Mouse (Mus musculus) midbrain, embryonic 14.5 days (tissue): ENCODE results near the gene Ttc25. TPM values are rescaled to one million over a fixed set of nuclear protein-coding genes. Genes with fewer than 3 reads are reported as not detected.
"Not testable (repeated sequence)": the region's sequence is repeated elsewhere in the genome, so short reads cannot be mapped to it uniquely, and the experiment has no call there.

Experiments used
- ATAC-seq: fragments of 200-750 bp; cut with Nextera tagmentation; 2 replicates; pipeline ENCODE4 v1.8.0; 2017; ENCODE audit warnings: moderate number of reproducible peaks, moderate library complexity; ENCODE audit not compliant: low FRiP score, low TSS enrichment
- DNase-seq: peaks from one replicate; pipeline ENCODE4 v3.0.0-alpha.2; 2015
- H3K27ac ChIP-seq: fragments of 300-500 bp; sonication (generic); replicated peaks from 2 replicates; pipeline ENCODE4 v1.5.1; 2014; ENCODE audit warnings: mild to moderate bottlenecking, low read depth, low read length, moderate library complexity
- H3K27me3 ChIP-seq: fragments of 300-500 bp; sonication (generic); 2 replicates; pipeline ENCODE4 v1.6.1; 2014; ENCODE audit warnings: low read length, control low read depth, mixed read lengths; ENCODE audit not compliant: control insufficient read depth, insufficient read depth
- H3K36me3 ChIP-seq: fragments of 300-500 bp; sonication (generic); 2 replicates; pipeline ENCODE4 v1.6.1; 2014; ENCODE audit warnings: low read length, control low read depth; ENCODE audit not compliant: control insufficient read depth, insufficient read depth
- H3K4me1 ChIP-seq: fragments of 300-500 bp; sonication (generic); 2 replicates; pipeline ENCODE4 v1.6.1; 2014; ENCODE audit warnings: mild to moderate bottlenecking, antibody characterized with exemption, low read length, control low read depth; ENCODE audit not compliant: control insufficient read depth, insufficient read depth
- H3K4me2 ChIP-seq: fragments of 300-500 bp; sonication (generic); 2 replicates; pipeline ENCODE4 v1.6.1; 2014; ENCODE audit warnings: mild to moderate bottlenecking, low read length, moderate library complexity
- H3K4me3 ChIP-seq: fragments of 300-500 bp; sonication (generic); replicated peaks from 2 replicates; pipeline ENCODE4 v1.5.1; 2014; ENCODE audit warnings: low read depth, low read length
- H3K9ac ChIP-seq: fragments of 300-500 bp; sonication (generic); replicated peaks from 2 replicates; pipeline ENCODE4 v1.6.1; 2014; ENCODE audit warnings: mild to moderate bottlenecking, low read length, moderate library complexity
- H3K9me3 ChIP-seq: fragments of 300-500 bp; sonication (generic); 2 replicates; pipeline ENCODE4 v1.6.1; 2016; ENCODE audit warnings: low read length, control low read depth, mixed read lengths; ENCODE audit not compliant: control insufficient read depth
- WGBS: fragments of 180-500 bp; shearing (Covaris S2); extraction: QIAGEN DNeasy Blood & Tissue Kit; methylation state at CpG from one replicate; pipeline ENCODE4 v1.1.7; 2014; 5-methylcytosine and 5-hydroxymethylcytosine counted together
- polyA plus RNA-seq: library from polyadenylated mRNA; unstranded; fragments of >200 nt; fragmentation: Nextera tagmentation; extraction: Ambion mirVana; gene quantifications from 2 replicates; pipeline ENCODE4 v1.2.1, GENCODE M21; 2014

Ttc25 gene
- polyA plus RNA-seq, 1 experiment from 2014 or later: 1.9 TPM

DNA sequence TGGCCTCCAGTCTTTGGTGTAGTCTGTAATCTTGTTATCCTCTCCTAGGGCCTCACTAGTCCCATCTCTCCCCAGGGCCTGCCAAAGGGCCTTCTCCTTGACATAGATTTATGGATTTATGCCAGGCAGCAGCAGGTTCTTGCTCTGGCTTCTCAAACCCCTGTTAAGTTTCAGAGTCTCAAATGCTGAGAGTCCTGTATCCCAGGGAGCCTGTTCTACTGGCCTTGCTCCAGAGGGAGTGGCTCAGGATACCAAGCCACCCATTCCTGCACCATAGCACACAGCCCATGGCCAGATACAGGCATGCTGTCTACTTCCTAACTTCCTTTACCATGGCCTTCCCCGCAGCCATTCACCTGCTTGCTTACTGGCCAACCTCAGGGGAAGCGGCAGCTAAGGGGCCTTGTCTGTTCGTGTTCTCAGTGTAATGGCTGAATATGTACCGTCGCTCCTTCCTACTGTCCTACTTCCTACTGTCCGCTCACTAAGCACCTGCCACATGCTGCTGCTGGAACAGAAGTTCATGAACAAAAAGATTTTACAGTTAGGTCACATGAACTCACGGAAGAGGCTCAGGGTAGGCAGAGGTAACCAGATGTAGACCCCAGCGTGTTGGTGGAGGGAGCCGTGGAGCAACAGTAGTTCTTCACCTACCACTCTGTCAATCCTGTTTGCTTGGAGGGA lies 33.9 kb downstream of the Ttc25 start:
- Histone ChIP-seq H3K27ac (no peak overlapping the region), H3K4me2 (no peak overlapping the region), H3K4me3 (no peak overlapping the region), H3K4me1 (peaks cover 10% of the 10 kb centered on the region), H3K27me3 (no peaks in the 10 kb centered on the region), H3K9ac (no peak overlapping the region), H3K9me3 (no peaks in the 10 kb centered on the region), H3K36me3 (peaks cover 57% of the 10 kb centered on the region)
- WGBS: 94% methylated on average over 9 of the region's 9 CpGs
- DNase-seq: no peak
- no peak for ATAC-seq

DNA sequence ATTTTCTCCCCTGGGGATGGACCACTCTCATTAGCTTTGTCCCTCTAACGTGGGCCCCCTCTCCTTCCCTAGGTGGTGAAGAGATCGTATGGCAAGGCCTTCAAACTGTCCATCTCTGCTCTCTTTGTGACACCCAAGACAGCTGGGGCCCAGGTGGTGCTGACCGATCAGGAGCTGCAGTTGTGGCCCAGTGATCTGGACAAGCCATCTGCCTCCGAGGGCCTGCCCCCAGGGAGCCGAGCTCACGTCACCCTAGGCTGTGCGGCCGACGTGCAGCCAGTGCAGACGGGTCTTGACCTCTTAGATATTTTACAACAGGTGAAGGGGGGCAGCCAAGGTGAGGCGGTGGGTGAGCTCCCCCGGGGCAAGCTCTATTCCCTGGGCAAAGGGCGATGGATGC lies 34.9 kb downstream of the Ttc25 start:
- ATAC-seq: no peak
- Histone ChIP-seq H3K27ac (no peak overlapping the region), H3K4me1 (peaks cover 7% of the 10 kb centered on the region), H3K4me2 (no peak overlapping the region), H3K9ac (no peak overlapping the region), H3K36me3 (peaks cover 67% of the 10 kb centered on the region), H3K4me3 (no peak overlapping the region), H3K27me3 (no peaks in the 10 kb centered on the region), H3K9me3 (no peaks in the 10 kb centered on the region)
- whole genome bisulfite sequencing: 90% methylated on average over 13 of the region's 13 CpGs
- no peak for DNase-seq

DNA sequence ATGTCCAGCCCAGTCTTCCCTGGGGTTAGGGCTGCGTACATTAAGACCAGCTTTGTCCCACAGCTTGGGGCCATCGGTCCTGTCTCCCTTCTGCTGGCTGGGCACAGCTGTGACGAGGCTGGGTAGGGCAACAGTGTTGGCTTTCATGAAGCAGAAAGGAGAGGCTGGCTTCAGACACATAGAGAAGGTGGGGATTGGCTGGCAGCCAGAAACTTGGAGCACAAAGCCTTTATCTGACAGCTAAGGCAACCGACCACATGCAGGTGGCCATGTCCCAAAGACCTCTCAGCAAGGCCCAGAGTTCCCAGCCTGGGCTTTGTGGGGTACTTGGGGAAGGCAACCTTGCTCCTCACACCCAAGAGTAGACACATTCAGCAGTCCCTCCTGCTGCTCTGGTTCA lies 36.3 kb downstream of the Ttc25 start:
- Histone ChIP-seq H3K4me2 (no peak overlapping the region), H3K36me3 (peaks cover 82% of the 10 kb centered on the region), H3K9me3 (no peaks in the 10 kb centered on the region), H3K9ac (no peak overlapping the region), H3K4me1 (no peaks in the 10 kb centered on the region), H3K27ac (no peak overlapping the region), H3K27me3 (no peaks in the 10 kb centered on the region), H3K4me3 (no peak overlapping the region)
- ATAC-seq (no peak), DNase-seq (peak; percentile 44)
- 63% methylated on average over 4 of the region's 4 CpGs for WGBS

DNA sequence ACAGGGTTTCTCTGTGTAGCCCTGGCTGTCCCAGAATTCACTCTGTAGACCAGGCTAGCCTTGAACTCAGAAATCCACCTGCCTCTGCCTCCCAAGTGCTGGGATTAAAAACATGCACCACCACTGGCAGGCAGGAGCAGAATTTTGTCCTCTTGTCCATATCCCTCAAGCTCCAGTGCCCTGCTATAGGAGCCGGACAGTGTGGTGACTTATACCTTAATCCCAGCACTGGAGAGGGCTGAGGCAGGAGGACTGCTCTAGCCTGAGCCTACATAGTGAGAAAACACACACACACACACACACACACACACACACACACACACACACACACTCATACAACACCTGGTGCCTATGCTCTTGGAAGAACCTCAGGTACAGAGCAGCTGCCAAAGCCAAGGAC lies 37.0 kb downstream of the Ttc25 start:
- H3K27ac ChIP-seq, H3K27me3 ChIP-seq, H3K4me2 ChIP-seq, H3K9ac ChIP-seq, H3K4me3 ChIP-seq, ATAC-seq, H3K9me3 ChIP-seq, DNase-seq, H3K4me1 ChIP-seq: not testable (repeated sequence)
- WGBS: 96% methylated on average over 1 of the region's 1 CpGs
- H3K36me3 ChIP-seq: peaks cover 88% of the 10 kb centered on the region

DNA sequence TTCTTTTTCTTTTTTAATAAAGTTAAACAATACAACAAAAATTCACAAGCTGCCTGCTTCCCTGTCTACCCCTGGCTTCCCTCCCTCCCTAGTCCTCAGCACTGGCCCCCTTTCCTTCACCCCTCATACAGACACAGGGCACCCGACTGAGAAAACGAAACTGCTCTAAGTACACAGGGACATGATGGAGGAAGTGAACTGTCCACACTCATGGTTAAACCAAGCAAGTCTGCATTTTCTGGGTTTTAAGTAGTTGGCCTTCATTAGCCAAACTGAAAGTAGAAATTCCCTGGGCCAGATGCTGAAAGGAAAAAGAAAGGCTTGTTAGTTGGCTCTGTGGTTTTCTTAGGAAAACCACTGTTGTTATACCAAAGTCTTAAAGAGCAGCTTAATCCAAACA lies 37.4 kb downstream of the Ttc25 start:
- DNase-seq (no peak), ATAC-seq (no peak)
- no peaks in the 10 kb centered on the region for H3K9me3 ChIP-seq
- H3K4me3 ChIP-seq: no peak overlapping the region
- 98% methylated on average over 2 of the region's 2 CpGs for WGBS
- H3K36me3 ChIP-seq: peaks cover 93% of the 10 kb centered on the region
- no peak overlapping the region for H3K9ac ChIP-seq
- no peak overlapping the region for H3K4me2 ChIP-seq
- no peaks in the 10 kb centered on the region for H3K27me3 ChIP-seq
- H3K27ac ChIP-seq: no peak overlapping the region
- no peaks in the 10 kb centered on the region for H3K4me1 ChIP-seq

DNA sequence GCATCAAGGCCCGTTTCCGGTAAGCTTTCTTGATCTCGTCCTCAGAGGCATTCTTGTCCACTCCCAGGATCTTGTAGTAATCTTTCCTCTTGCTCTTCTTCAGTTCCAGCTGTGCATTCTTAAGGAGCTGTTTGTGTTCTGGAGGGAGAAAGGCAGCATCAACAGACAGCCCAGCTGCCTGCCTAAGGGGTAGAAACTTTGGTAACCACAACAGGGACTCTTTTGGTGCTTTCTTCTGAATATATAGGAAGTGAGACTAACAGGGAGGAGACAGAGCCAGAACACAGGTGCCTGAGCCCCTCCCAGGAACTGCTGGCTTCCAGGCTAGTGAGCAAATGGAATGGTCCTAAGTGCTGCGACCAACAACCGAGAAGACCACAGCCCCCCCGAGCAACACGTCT lies 39.2 kb downstream of the Ttc25 start:
- no peak overlapping the region for H3K4me3 ChIP-seq
- WGBS: 93% methylated on average over 7 of the region's 7 CpGs
- peaks cover 98% of the 10 kb centered on the region for H3K36me3 ChIP-seq
- no peaks in the 10 kb centered on the region for H3K9me3 ChIP-seq
- H3K27ac ChIP-seq: no peak overlapping the region
- H3K27me3 ChIP-seq: no peaks in the 10 kb centered on the region
- no peak overlapping the region for H3K9ac ChIP-seq
- H3K4me1 ChIP-seq: no peaks in the 10 kb centered on the region
- no peak for ATAC-seq
- H3K4me2 ChIP-seq: no peak overlapping the region
- DNase-seq: no peak

DNA sequence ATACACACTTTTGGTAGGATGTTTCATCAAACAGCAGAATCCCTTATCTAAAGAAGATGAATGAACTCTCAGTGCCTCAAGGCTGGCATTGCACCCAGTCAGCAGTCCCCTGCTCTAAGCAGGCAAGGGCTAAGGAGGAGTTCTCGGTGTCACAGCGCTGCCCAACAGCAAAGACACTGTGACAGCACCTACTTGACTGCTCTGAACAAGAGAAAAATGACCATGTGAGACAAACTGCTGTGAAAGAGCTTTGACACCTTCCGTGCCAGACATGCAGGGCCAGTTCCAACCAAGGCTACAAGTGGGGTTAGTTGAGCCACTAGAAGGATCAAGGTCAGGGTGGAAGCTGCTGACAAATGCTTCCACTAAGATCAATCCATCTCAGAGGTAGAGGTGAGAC lies 39.7 kb downstream of the Ttc25 start:
- H3K27me3 ChIP-seq: no peaks in the 10 kb centered on the region
- peaks cover 100% of the 10 kb centered on the region for H3K36me3 ChIP-seq
- H3K4me2 ChIP-seq: no peak overlapping the region
- no peak for DNase-seq
- WGBS: 95% methylated on average over 3 of the region's 3 CpGs
- no peak overlapping the region for H3K9ac ChIP-seq
- H3K4me1 ChIP-seq: no peaks in the 10 kb centered on the region
- H3K9me3 ChIP-seq: no peaks in the 10 kb centered on the region
- H3K4me3 ChIP-seq: no peak overlapping the region
- H3K27ac ChIP-seq: no peak overlapping the region
- ATAC-seq: no peak

DNA sequence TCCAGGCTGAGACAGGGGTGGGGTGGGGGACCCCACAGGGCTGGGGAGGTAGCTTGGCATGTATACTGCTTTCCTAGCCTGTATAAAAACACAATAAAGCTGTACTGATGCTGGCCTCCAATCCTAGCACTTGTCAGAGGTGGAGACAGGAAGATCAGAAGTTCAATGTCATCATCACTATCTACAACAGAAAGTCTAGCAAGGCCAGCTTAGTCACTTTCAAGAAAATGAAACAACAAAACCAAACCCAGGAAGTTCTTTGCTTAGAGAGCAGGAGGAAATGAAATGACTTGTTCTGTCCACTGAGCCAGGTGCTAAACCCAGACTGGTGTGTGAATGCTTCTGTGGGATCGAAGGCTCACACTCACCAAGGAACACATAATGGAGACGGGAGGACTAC lies 43.1 kb downstream of the Ttc25 start:
- DNase-seq: no peak
- Histone ChIP-seq H3K36me3 (peaks cover 100% of the 10 kb centered on the region), H3K27me3 (no peaks in the 10 kb centered on the region), H3K4me3 (no peak overlapping the region), H3K27ac (no peak overlapping the region), H3K4me1 (no peaks in the 10 kb centered on the region), H3K4me2 (no peak overlapping the region), H3K9me3 (no peaks in the 10 kb centered on the region), H3K9ac (no peak overlapping the region)
- no peak for ATAC-seq
- WGBS: 98% methylated on average over 2 of the region's 2 CpGs

DNA sequence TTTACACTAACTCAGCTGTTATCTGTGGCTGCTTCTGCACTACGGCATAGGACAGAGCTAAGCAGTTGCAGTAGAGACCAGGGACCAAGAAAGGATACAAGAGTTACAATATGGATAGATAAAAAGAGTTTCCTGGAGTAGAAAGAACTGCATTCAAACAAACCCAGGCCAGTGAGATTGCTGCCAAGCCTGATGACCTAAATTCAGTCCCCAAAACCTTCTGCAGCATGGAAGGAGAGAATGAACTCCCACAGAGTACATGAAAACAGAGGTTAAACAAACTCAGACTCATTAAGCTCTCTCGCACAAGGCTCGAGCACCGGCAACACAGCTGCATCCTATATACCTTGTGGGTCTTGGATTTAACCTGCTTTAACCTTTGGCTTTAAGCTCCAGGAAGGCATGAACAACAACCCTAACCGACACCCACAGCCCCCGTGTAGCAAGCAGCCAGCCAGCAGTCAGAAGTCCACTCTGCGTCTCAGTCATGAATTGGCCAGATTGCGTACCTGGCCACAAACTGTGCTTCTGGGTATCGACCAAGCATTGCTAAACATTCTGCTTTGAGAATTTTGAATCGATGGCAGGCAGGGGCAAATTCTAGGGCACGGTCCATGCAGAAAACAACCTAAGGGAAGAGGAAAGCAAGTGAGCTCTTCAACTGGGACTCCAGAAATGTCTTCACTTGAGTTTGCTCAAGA lies 47.1 kb downstream of the Ttc25 start:
- H3K9ac ChIP-seq: no peak overlapping the region
- ATAC-seq: no peak
- no peak overlapping the region for H3K4me2 ChIP-seq
- H3K4me1 ChIP-seq: no peaks in the 10 kb centered on the region
- H3K9me3 ChIP-seq: no peaks in the 10 kb centered on the region
- peaks cover 100% of the 10 kb centered on the region for H3K36me3 ChIP-seq
- no peak overlapping the region for H3K27ac ChIP-seq
- no peak overlapping the region for H3K4me3 ChIP-seq
- no peaks in the 10 kb centered on the region for H3K27me3 ChIP-seq
- DNase-seq: no peak
- WGBS: 95% methylated on average over 11 of the region's 11 CpGs
